Mouse (Mus musculus) heart, embryonic 14.5 days (tissue): ENCODE data around the gene Cd101. TPM values are rescaled to one million over a fixed set of nuclear protein-coding genes. Genes with fewer than 3 reads are reported as not detected.

Experiments used
- ATAC-seq: fragments of 200-750 bp; cut with Nextera tagmentation; 2 replicates; pipeline ENCODE4 v1.8.0; 2017; ENCODE audit warnings: low read depth, moderate TSS enrichment; ENCODE audit not compliant: insufficient number of reproducible peaks, insufficient read depth, low FRiP score
- H3K27ac ChIP-seq, 2 experiments: fragments of 200-500 bp in 1 of 2; fragments of 300-500 bp in 1 of 2; sonication (generic) in 1 of 2; replicated peaks in 1 of 2; 2 replicates each; pipeline ENCODE4 v1.5.1; 2012 to 2014; ENCODE audit warnings: low read depth in 2 of 2, low read length in 2 of 2, control low read depth in 1 of 2, mild to moderate bottlenecking in 1 of 2, mixed read lengths in 1 of 2; ENCODE audit not compliant: control insufficient read depth in 1 of 2, insufficient read depth in 1 of 2
- H3K27me3 ChIP-seq: fragments of 300-500 bp; sonication (generic); 2 replicates; pipeline ENCODE4 v1.6.1; 2014; ENCODE audit warnings: mild to moderate bottlenecking, low read length, control low read depth; ENCODE audit not compliant: control insufficient read depth, insufficient read depth
- H3K36me3 ChIP-seq: fragments of 300-500 bp; sonication (generic); 2 replicates; pipeline ENCODE4 v1.6.1; 2014; ENCODE audit warnings: mild to moderate bottlenecking, control low read depth, low read length, mixed read lengths; ENCODE audit not compliant: control insufficient read depth, insufficient read depth
- H3K4me1 ChIP-seq, 2 experiments: fragments of 200-500 bp in 1 of 2; fragments of 300-500 bp in 1 of 2; sonication (generic) in 1 of 2; 2 replicates each; pipeline ENCODE4 v1.6.1; 2012 to 2014; ENCODE audit warnings: low read length in 2 of 2, control low read depth in 1 of 2, mixed read lengths in 1 of 2; ENCODE audit not compliant: control insufficient read depth in 2 of 2, insufficient read depth in 2 of 2
- H3K4me2 ChIP-seq: fragments of 300-500 bp; sonication (generic); 2 replicates; pipeline ENCODE4 v1.6.1; 2014; ENCODE audit warnings: mild to moderate bottlenecking, low read length
- H3K4me3 ChIP-seq, 2 experiments: fragments of 200-500 bp in 1 of 2; fragments of 300-500 bp in 1 of 2; sonication (generic) in 1 of 2; 2 replicates each; pipeline ENCODE4 v1.5.1; 2012 to 2014; ENCODE audit warnings: low read length in 2 of 2, mild to moderate bottlenecking in 2 of 2, control low read depth in 1 of 2, low read depth in 1 of 2, moderate library complexity in 1 of 2; ENCODE audit not compliant: control insufficient read depth in 1 of 2, insufficient read depth in 1 of 2
- H3K9ac ChIP-seq: fragments of 300-500 bp; sonication (generic); 2 replicates; pipeline ENCODE4 v1.6.1; 2014; ENCODE audit warnings: mild to moderate bottlenecking, low read length
- H3K9me3 ChIP-seq: fragments of 300-500 bp; sonication (generic); 2 replicates; pipeline ENCODE4 v1.6.1; 2016; ENCODE audit warnings: low read length, control low read depth; ENCODE audit not compliant: control insufficient read depth
- WGBS: fragments of 180-500 bp; shearing (Covaris S2); extraction: QIAGEN DNeasy Blood & Tissue Kit; methylation state at CpG from one replicate; pipeline ENCODE4 v1.1.7; 2014; 5-methylcytosine and 5-hydroxymethylcytosine counted together
- polyA plus RNA-seq: library from polyadenylated mRNA; unstranded; fragments of >200 nt; fragmentation: Nextera tagmentation; extraction: Ambion mirVana; gene quantifications from 2 replicates; pipeline ENCODE4 v1.2.1, GENCODE M21; 2014

Gene Cd101
- polyA plus RNA-seq, 1 experiment from 2014 or later, result 0.27 TPM

DNA sequence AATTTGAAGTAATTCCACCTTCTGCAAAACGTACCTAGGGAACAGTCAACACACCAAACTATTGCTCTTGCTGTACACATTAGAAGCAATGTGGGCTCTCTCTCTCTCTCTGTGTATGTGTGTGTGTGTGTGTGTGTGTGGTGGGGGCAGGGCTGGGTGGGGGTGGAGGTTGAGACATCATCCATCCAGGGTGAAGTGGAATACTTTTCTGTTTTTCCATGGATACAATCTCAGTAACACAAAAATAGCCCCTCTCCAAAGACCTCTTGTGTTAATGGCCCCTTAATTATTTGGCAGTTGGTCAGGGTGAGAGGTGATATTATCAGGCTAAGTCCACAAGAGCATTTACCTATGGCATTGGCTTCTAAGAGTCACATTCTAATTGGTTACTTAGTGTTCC, 2.6 kb downstream of the Cd101 start:
- Histone ChIP-seq H3K36me3 (no peaks in the 10 kb centered on the region), H3K27me3 (no peaks in the 10 kb centered on the region), H3K27ac (peak overlapping the region; percentile 80; a peak in 3 of 4 replicates), H3K4me2 (peak overlapping the region; percentile 31), H3K4me1 (peaks cover 19 to 36% of the 10 kb centered on the region in 2 experiments), H3K9ac (no peak overlapping the region), H3K4me3 (no peak overlapping the region), H3K9me3 (no peaks in the 10 kb centered on the region)
- ATAC-seq, result peak; percentile 77
- 14% methylated on average over 1 of the region's 1 CpGs for WGBS

DNA sequence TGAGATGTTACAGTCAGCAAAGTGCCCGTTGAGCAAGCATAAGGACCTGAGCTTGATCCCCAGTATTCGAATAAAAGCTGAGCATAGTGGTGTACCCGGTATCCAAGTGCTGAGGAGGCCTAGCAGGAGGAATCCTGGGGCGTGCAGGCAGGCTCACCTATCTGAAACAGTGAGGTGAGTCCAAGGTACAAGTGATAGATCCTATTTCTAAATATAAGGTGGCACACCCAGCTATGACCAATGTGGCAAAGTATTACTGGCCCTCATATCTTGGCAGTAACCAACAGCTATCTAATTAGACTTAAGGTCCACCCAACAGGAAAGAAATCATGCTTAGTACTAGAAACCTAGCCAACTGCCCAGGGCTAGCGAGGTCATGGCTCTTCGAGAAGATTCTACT, 6.4 kb downstream of the Cd101 start:
- H3K4me3 ChIP-seq, result no peak overlapping the region
- H3K9ac ChIP-seq, result no peak overlapping the region
- H3K4me2 ChIP-seq, result no peak overlapping the region
- H3K36me3 ChIP-seq, result no peaks in the 10 kb centered on the region
- 87% methylated on average over 6 of the region's 6 CpGs for WGBS
- H3K27ac ChIP-seq, result no peak overlapping the region
- peaks cover 11 to 28% of the 10 kb centered on the region in 2 experiments for H3K4me1 ChIP-seq
- no peaks in the 10 kb centered on the region for H3K9me3 ChIP-seq
- ATAC-seq, result no peak
- no peaks in the 10 kb centered on the region for H3K27me3 ChIP-seq

DNA sequence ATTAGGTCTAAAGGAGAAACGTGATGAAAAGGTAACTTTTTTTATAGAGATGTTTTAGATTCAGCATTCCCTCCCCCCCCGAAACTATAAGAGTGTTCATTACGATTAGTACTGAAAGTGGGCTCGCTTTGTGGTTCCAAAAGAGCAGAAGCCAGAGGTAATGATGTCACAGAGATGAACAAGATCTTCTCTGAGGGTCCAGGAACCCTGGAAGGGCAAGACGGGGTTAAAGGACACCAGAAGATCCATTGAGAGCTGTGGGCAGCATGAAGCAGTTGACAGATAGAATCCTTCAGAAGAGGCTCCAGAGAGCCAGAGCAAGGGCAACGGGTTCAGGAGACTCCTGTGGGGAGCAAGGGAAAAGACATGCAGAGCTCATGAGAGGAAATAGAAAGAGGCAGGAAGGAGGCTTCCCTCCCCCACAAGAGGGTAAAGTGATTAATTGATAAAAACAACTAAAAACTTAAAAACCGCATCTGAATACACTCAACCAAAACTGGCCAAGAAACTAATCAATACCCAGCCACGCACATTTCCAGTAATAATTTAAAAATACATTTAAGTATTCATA, 7.8 kb downstream of the Cd101 start:
- 67% methylated on average over 8 of the region's 8 CpGs for WGBS
- H3K9ac ChIP-seq, result no peak overlapping the region
- peaks cover 8 to 21% of the 10 kb centered on the region in 2 experiments for H3K4me1 ChIP-seq
- no peak overlapping the region for H3K27ac ChIP-seq
- H3K4me2 ChIP-seq, result no peak overlapping the region
- H3K9me3 ChIP-seq, result no peaks in the 10 kb centered on the region
- ATAC-seq, result no peak
- no peaks in the 10 kb centered on the region for H3K27me3 ChIP-seq
- no peak overlapping the region for H3K4me3 ChIP-seq
- H3K36me3 ChIP-seq, result no peaks in the 10 kb centered on the region

DNA sequence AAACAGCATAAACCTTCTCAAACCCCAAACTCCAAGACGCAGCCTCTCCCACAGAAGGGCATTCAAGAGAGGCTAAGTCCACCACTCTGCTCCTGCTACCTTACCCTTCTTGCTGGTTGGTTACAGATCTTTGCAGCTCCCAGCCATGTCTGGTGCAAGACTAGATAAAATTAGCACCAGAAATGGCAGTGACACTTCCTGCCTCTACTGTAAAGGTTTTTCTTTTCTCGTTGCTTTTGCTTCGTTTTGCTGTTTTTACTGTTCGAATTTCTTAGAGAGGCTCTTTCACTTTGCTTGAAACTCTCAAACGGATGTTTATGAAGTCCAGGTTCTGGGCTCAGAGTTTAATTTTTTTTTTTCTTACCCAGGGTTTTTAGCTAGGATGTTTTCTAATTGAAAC, 8.3 kb downstream of the Cd101 start:
- H3K4me1 ChIP-seq, result peaks cover 8 to 16% of the 10 kb centered on the region in 2 experiments
- H3K9ac ChIP-seq, result no peak overlapping the region
- ATAC-seq, result no peak
- H3K4me3 ChIP-seq, result no peak overlapping the region
- no peaks in the 10 kb centered on the region for H3K27me3 ChIP-seq
- no peaks in the 10 kb centered on the region for H3K9me3 ChIP-seq
- H3K36me3 ChIP-seq, result no peaks in the 10 kb centered on the region
- H3K4me2 ChIP-seq, result no peak overlapping the region
- 63% methylated on average over 5 of the region's 5 CpGs for WGBS
- no peak overlapping the region for H3K27ac ChIP-seq

DNA sequence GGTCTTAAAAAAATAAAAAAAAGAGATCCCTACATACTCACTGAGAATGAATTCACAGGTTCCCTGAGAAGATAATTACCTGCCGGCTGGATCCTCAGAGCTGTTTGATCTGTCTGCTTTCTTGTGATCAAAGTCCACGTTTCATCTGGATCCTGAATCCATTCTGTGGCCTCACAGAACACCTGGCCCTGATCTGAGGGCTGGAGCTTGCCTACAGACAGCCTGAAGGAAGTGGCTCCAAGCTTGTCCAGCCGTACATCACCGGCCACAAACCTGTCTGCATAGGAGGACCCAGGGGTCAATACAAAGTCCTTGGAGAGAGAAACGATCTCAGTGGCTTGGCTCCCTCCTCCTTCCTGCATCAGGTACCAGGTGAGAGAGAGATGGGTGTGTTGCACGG, 10.9 kb downstream of the Cd101 start:
- Histone ChIP-seq H3K36me3 (no peaks in the 10 kb centered on the region), H3K4me1 (peaks cover 7 to 30% of the 10 kb centered on the region in 2 experiments), H3K9me3 (no peaks in the 10 kb centered on the region), H3K27ac (no peak overlapping the region), H3K27me3 (no peaks in the 10 kb centered on the region), H3K4me3 (no peak overlapping the region), H3K9ac (no peak overlapping the region), H3K4me2 (no peak overlapping the region)
- ATAC-seq, result no peak
- WGBS, result 87% methylated on average over 6 of the region's 6 CpGs

DNA sequence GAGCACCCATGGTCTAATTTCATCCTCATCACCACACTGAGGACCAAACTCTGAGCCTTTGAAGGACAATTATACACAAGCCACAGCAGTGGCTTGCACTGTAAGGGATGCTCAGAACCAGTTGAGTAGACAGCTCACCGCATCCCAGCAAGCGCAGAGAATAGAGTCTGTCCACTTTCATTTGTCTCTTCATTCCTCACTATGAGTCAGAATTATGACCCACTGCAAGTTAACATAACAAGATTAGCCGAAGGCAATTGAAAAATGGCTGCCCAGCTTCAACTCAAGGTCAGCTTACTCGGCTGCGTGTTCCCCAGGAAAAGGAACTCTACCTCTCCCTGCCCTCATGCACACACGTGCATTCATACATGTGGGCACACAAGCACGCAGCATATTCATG, 13.3 kb downstream of the Cd101 start:
- Histone ChIP-seq H3K4me2 (no peak overlapping the region), H3K4me1 (peaks cover 15 to 36% of the 10 kb centered on the region in 2 experiments), H3K27me3 (no peaks in the 10 kb centered on the region), H3K9me3 (no peaks in the 10 kb centered on the region), H3K9ac (no peak overlapping the region), H3K27ac (no peak overlapping the region), H3K36me3 (no peaks in the 10 kb centered on the region), H3K4me3 (no peak overlapping the region)
- ATAC-seq, result no peak
- 87% methylated on average over 7 of the region's 7 CpGs for WGBS

DNA sequence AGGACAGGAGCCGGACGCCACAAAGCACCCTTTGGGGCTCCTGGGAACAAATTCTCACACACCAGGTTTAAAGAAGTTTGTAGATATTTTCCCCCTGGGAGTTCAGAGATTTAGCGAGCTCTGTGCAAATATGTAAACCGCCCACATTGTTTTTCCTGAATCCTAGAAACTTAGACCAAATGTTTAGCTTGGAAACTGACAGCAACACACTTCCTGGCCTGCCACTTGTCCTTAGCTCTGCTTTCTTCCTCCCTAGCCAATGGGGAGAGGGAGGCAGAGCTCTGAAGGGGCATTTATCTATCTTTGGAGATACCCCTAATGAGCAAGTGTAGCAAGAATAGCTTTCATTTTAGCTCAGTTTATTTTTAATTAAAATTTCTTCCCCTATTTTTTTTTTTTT, 14.1 kb downstream of the Cd101 start:
- ATAC-seq, result no peak
- H3K4me1 ChIP-seq, result peaks cover 13 to 32% of the 10 kb centered on the region in 2 experiments
- peak overlapping the region; percentile 31; the same call in 1 of the 2 replicates for H3K4me2 ChIP-seq
- H3K27me3 ChIP-seq, result no peaks in the 10 kb centered on the region
- H3K27ac ChIP-seq, result no peak overlapping the region; a peak in 2 of 4 replicates
- no peak overlapping the region for H3K4me3 ChIP-seq
- no peak overlapping the region for H3K9ac ChIP-seq
- H3K36me3 ChIP-seq, result no peaks in the 10 kb centered on the region
- no peaks in the 10 kb centered on the region for H3K9me3 ChIP-seq
- WGBS, result 36% methylated on average over 4 of the region's 4 CpGs

DNA sequence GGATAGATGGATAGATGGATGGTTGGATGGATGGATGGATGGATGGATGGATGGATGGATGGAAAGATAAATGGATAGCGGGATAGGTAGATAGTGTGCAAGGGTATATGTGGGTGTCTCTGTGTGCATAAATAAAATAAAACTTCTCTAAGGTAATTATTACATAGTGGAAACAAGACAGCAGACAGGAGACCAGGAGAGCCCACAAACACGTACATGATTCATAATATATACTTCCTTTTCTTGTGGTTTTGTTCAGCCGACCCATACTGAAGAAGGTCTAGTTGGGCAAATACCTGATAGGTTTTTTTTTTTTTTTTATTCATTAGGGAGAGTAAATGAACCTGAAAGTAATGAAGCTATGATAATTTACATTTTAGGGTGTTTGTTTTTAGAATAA, 15.8 kb downstream of the Cd101 start:
- H3K9me3 ChIP-seq, result no peaks in the 10 kb centered on the region
- H3K4me1 ChIP-seq, result peaks cover 13 to 32% of the 10 kb centered on the region in 2 experiments
- H3K4me3 ChIP-seq, result no peak overlapping the region
- H3K9ac ChIP-seq, result no peak overlapping the region
- H3K36me3 ChIP-seq, result no peaks in the 10 kb centered on the region
- ATAC-seq, result no peak
- WGBS, result 90% methylated on average over 3 of the region's 3 CpGs
- no peaks in the 10 kb centered on the region for H3K27me3 ChIP-seq
- H3K27ac ChIP-seq, result no peak overlapping the region
- no peak overlapping the region for H3K4me2 ChIP-seq
